Mouse (Mus musculus) neural tube, embryonic 14.5 days (tissue): ENCODE results near the gene Stum. TPM values are rescaled to one million over a fixed set of nuclear protein-coding genes. Genes with fewer than 3 reads are reported as not detected.

Experiments used
- ATAC-seq: fragments of 200-750 bp; cut with Nextera tagmentation; 2 replicates; pipeline ENCODE4 v1.8.0; 2017; ENCODE audit warnings: low read depth, mild to moderate bottlenecking, moderate TSS enrichment, moderate library complexity
- H3K27ac ChIP-seq: fragments of 300-500 bp; sonication (generic); 2 replicates; pipeline ENCODE4 v1.5.1; 2014; ENCODE audit warnings: low read depth, mild to moderate bottlenecking, control low read depth, low read length, moderate library complexity, mixed read lengths
- H3K27me3 ChIP-seq: fragments of 300-500 bp; sonication (generic); 2 replicates; pipeline ENCODE4 v1.6.1; 2014; ENCODE audit warnings: low read length; ENCODE audit not compliant: control insufficient read depth, insufficient read depth
- H3K36me3 ChIP-seq: fragments of 300-500 bp; sonication (generic); 2 replicates; pipeline ENCODE4 v1.6.1; 2014; ENCODE audit warnings: low read length, mixed read lengths; ENCODE audit not compliant: control insufficient read depth, insufficient read depth
- H3K4me1 ChIP-seq: fragments of 300-500 bp; sonication (generic); 2 replicates; pipeline ENCODE4 v1.6.1; 2014; ENCODE audit warnings: low read length; ENCODE audit not compliant: control insufficient read depth, insufficient read depth
- H3K4me2 ChIP-seq: fragments of 300-500 bp; sonication (generic); 2 replicates; pipeline ENCODE4 v1.6.1; 2014; ENCODE audit warnings: mild to moderate bottlenecking, low read depth, low read length, control low read depth
- H3K4me3 ChIP-seq: fragments of 300-500 bp; sonication (generic); 2 replicates; pipeline ENCODE4 v1.5.1; 2014; ENCODE audit warnings: low read depth, low read length, control low read depth, mixed read lengths
- H3K9ac ChIP-seq: fragments of 300-500 bp; sonication (generic); replicated peaks from 2 replicates; pipeline ENCODE4 v1.6.1; 2014; ENCODE audit warnings: low read depth, mild to moderate bottlenecking, control low read depth, low read length, mixed read lengths
- H3K9me3 ChIP-seq: fragments of 300-500 bp; sonication (generic); 2 replicates; pipeline ENCODE4 v1.6.1; 2016; ENCODE audit warnings: low read length; ENCODE audit not compliant: control insufficient read depth
- WGBS: fragments of 180-500 bp; shearing (Covaris S2); extraction: QIAGEN DNeasy Blood & Tissue Kit; methylation state at CpG from one replicate; pipeline ENCODE4 v1.1.7; 2014; 5-methylcytosine and 5-hydroxymethylcytosine counted together
- polyA plus RNA-seq: library from polyadenylated mRNA; unstranded; fragments of >200 nt; fragmentation: Nextera tagmentation; extraction: Ambion mirVana; gene quantifications from 2 replicates; pipeline ENCODE4 v1.2.1, GENCODE M21; 2014

The Stum gene
- polyA plus RNA-seq, 1 experiment from 2014 or later = 27.7 TPM

- Histone ChIP-seq H3K4me1 (peaks cover 9% of the 10 kb centered on the region; the same call in 1 of the 2 replicates), H3K36me3 (no peaks in the 10 kb centered on the region), H3K27me3 (no peaks in the 10 kb centered on the region), H3K9ac (no peak overlapping the region), H3K4me3 (no peak overlapping the region), H3K4me2 (no peak overlapping the region), H3K27ac (no peak overlapping the region), H3K9me3 (no peaks in the 10 kb centered on the region)
- ATAC-seq = no peak
- WGBS = 69% methylated on average over 10 of the region's 10 CpGs
Measured at GRCm38 (mm10) chr1:180384486-180384885, 98.8 kb downstream of the Stum start.

GRCm38 (mm10) chr1:180383884-180384283, 99.4 kb downstream of the Stum start:
- Histone ChIP-seq H3K27ac (no peak overlapping the region), H3K4me3 (no peak overlapping the region), H3K4me2 (no peak overlapping the region), H3K9ac (no peak overlapping the region), H3K9me3 (no peaks in the 10 kb centered on the region), H3K4me1 (peaks cover 9% of the 10 kb centered on the region; the same call in 1 of the 2 replicates), H3K27me3 (no peaks in the 10 kb centered on the region), H3K36me3 (no peaks in the 10 kb centered on the region)
- 95% methylated on average over 8 of the region's 8 CpGs for WGBS
- ATAC-seq = no peak

Other genes starting within 250 kb of the Stum start
- 14.1 and 16.3 TPM in 2 replicates for gene Psen2, start 220.1 kb downstream of the Stum start, polyA plus RNA-seq
- gene Itpkb, start 153.0 kb downstream of the Stum start, polyA plus RNA-seq = 2.4 and 2.9 TPM in 2 replicates
- 76.2 and 107 TPM in 2 replicates for gene Parp1, start 85.4 kb upstream of the Stum start, polyA plus RNA-seq
- gene Lin9, start 157.6 kb upstream of the Stum start, polyA plus RNA-seq = 10.3 and 11.6 TPM in 2 replicates
- gene Mixl1, start 213.5 kb upstream of the Stum start, polyA plus RNA-seq = not detected in 2 replicates
- gene Acbd3, start 242.5 kb upstream of the Stum start, polyA plus RNA-seq = 31.1 and 33.4 TPM in 2 replicates